Mouse (Mus musculus) small intestine, adult 2 months (tissue): Measurements from ENCODE around the gene Ccr1l1. TPM values are rescaled to one million over a fixed set of nuclear protein-coding genes. Genes with fewer than 3 reads are reported as not detected.

ENCODE experiments used
- H3K27ac ChIP-seq: fragments of 200-500 bp; 2 replicates; pipeline ENCODE4 v1.5.1; 2012; ENCODE audit warnings: low read depth, low read length, control low read depth, inconsistent platforms; ENCODE audit not compliant: insufficient read depth
- H3K27me3 ChIP-seq: fragments of 200-500 bp; 2 replicates; pipeline ENCODE4 v1.6.1; 2012; ENCODE audit warnings: mild to moderate bottlenecking, moderate library complexity, low read length, inconsistent platforms; ENCODE audit not compliant: control insufficient read depth, insufficient read depth
- H3K36me3 ChIP-seq: fragments of 200-500 bp; 2 replicates; pipeline ENCODE4 v1.6.1; 2012; ENCODE audit warnings: mild to moderate bottlenecking, low read length, control low read depth, inconsistent platforms; ENCODE audit not compliant: control insufficient read depth, insufficient read depth
- H3K4me1 ChIP-seq: fragments of 200-500 bp; 2 replicates; pipeline ENCODE4 v1.6.1; 2012; ENCODE audit warnings: low read length, inconsistent platforms, mixed read lengths; ENCODE audit not compliant: control insufficient read depth, insufficient read depth, insufficient read length
- H3K4me3 ChIP-seq: fragments of 200-500 bp; 2 replicates; pipeline ENCODE4 v1.5.1; 2012; ENCODE audit warnings: low read depth, mild to moderate bottlenecking, control low read depth, inconsistent platforms, low read length, moderate library complexity
- CTCF ChIP-seq: fragments of 200-500 bp; IDR thresholded peaks from 2 replicates; pipeline ENCODE4 v1.5.1; 2012; ENCODE audit warnings: low read depth, mild to moderate bottlenecking, control low read depth, inconsistent platforms, low read length, moderate library complexity, mixed read lengths; ENCODE audit not compliant: insufficient replicate concordance, insufficient read length; ENCODE audit errors: extremely low read depth
- POLR2A ChIP-seq: fragments of 200-500 bp; IDR thresholded peaks from 2 replicates; pipeline ENCODE4 v1.6.1; 2012; ENCODE audit warnings: low read depth, mild to moderate bottlenecking, control low read depth, inconsistent platforms, low read length, moderate library complexity
- WGBS: fragments of 180-500 bp; shearing (Covaris S2); methylation state at CpG from one replicate; pipeline ENCODE4 v1.1.7; 2018; 5-methylcytosine and 5-hydroxymethylcytosine counted together
- polyA plus RNA-seq: library from polyadenylated mRNA; depleted of rRNA; stranded (reverse); fragments of >200 nt; gene quantifications from 2 replicates; pipeline ENCODE4 v1.2.3, GENCODE M21; 2012

Ccr1l1 gene
- polyA plus RNA-seq, 1 experiment, result not detected

DNA sequence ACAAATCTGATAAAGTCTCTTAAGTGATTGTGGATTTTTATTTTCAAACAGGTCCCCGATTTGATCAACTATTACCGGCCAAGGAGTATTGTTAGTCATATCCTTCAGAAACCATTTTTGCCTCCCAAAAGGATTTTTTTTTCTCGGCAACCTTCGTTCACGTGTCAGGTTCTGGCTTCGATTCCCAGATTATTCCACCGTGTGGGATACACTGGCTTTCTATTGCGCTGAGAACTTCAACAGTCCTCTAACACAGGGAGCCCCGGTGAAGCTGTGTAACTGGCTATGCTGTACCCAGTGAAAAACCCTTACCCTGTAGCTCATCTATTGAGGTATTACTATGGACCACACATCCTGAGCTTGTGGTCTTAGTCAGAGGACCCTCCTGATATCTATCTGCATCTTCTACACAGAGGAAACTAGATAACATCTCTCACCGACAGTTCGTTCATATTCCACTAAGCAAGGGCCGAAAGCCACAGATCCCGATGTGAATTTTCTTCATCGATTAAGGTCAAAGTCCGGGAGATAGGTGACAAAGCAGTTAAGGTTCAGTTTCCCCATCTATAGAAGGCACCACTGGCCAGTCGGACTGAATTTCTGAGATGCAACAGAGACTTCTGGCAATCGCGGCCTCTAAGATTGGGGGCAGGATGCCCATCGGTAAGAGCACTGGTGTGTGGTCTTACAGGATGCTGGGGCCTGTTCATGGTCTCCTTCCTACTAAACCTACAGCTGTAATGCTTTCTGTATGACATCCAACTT, 45.1 kb downstream of the Ccr1l1 start:
- Histone ChIP-seq H3K4me1 (peaks cover 13% of the 10 kb centered on the region; the same call in 1 of the 2 replicates), H3K27ac (peak overlapping the region; percentile 71), H3K4me3 (no peak overlapping the region), H3K36me3 (no peaks in the 10 kb centered on the region), H3K27me3 (no peaks in the 10 kb centered on the region)
- WGBS, result 73% methylated on average over 19 of the region's 19 CpGs
- TF ChIP-seq POLR2A, result no peak
- no peak for TF ChIP-seq CTCF

DNA sequence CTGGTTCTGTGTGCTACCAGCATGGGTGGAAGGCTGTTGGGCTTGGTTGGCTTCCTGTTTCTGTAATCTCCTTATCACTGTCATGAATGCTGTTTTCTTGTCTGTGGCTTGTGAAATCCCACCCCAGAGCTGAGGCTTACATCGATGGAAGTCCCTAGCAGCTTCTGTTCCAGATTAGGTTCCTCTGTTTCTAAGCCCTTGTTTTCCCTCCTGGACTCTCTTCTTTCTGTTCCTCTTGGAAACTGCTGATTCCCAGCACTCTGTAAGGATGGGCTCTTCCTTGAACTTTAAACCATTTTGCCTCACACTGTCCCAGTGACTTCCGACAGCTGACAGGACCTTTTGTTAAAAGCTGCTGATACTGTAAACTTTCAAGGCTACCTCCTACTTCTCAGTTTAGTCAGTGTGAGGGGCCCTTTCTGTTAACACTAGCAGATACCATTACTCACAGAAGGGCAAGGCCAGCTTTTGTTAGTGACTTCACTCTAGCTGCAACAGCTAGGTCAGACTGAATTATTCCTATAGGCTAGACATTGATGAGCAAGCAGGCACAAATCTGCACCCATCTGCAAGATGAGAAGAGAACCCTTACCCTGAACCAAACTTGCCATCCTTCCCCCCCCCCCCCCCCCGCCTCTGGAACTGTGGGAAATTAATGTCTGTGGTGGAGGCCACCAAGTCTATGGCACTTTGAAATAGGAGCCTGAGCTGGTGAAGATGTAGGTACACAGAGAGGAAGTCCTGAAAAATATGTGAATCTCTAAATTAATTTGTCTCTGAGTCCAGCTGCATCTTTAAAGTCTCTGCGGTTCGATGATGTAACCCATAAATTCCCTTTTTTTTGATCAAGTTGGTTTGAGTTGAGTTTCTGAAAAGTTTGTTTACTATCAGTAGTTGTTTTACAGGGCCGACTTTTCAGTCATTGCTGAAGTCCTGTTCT, 46.2 kb downstream of the Ccr1l1 start:
- Histone ChIP-seq H3K4me1 (peaks cover 21% of the 10 kb centered on the region), H3K4me3 (no peak overlapping the region), H3K36me3 (no peaks in the 10 kb centered on the region), H3K27ac (peak overlapping the region; percentile 71), H3K27me3 (no peaks in the 10 kb centered on the region)
- TF ChIP-seq POLR2A (no peak), CTCF (no peak)
- WGBS, result 53% methylated on average over 6 of the region's 6 CpGs

GRCm38 (mm10) chr9:123930926-123931325, 47.3 kb downstream of the Ccr1l1 start:
- 47% methylated on average over 3 of the region's 3 CpGs for WGBS
- Histone ChIP-seq H3K4me3 (no peak overlapping the region), H3K27me3 (no peaks in the 10 kb centered on the region), H3K27ac (peak overlapping the region; percentile 74), H3K36me3 (no peaks in the 10 kb centered on the region), H3K4me1 (peaks cover 21% of the 10 kb centered on the region)
- TF ChIP-seq POLR2A (no peak), CTCF (no peak)

DNA sequence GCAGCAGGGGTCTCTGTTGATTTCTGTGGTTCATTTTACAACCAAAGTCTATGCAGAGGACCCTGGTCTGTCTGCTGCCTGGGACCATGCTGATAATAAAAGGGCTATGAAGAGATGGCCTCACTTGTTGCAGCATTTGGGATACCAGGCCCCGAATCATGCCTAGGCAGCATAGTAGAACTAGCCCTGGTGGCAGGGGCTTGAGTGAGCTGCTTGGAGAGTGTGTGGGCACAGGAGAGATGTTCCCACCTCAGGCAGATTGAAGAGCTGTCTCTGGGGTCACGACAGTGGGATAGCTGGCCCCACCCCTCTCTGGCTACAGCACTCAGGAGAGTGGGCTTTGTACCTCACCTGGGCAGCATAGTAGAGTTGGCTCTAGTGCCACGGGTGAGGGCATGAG, 47.7 kb downstream of the Ccr1l1 start:
- no peaks in the 10 kb centered on the region for H3K36me3 ChIP-seq
- WGBS, result 75% methylated on average over 3 of the region's 3 CpGs
- peaks cover 21% of the 10 kb centered on the region for H3K4me1 ChIP-seq
- H3K27me3 ChIP-seq, result no peaks in the 10 kb centered on the region
- H3K4me3 ChIP-seq, result no peak overlapping the region
- peak overlapping the region; percentile 74 for H3K27ac ChIP-seq
- TF ChIP-seq CTCF (no peak), POLR2A (no peak)

- 78% methylated on average over 4 of the region's 4 CpGs for WGBS
These were observed 48.3 kb downstream of the Ccr1l1 start for GRCm38 (mm10) chr9:123929936-123930335.

GRCm38 (mm10) chr9:123928759-123929246, 49.4 kb downstream of the Ccr1l1 start:
- H3K27ac ChIP-seq, result peak overlapping the region; percentile 87
- H3K4me3 ChIP-seq, result no peak overlapping the region
- H3K27me3 ChIP-seq, result no peaks in the 10 kb centered on the region
- H3K4me1 ChIP-seq, result peaks cover 21% of the 10 kb centered on the region
- no peaks in the 10 kb centered on the region for H3K36me3 ChIP-seq
- WGBS, result 13% methylated on average over 8 of the region's 8 CpGs
- TF ChIP-seq CTCF (0 out of 2 replicates have a peak, but pooled peaks have one; percentile 25), POLR2A (no peak)

More at GRCm38 (mm10) chr9:123929936-123930335, 48.3 kb downstream of the Ccr1l1 start:
- Histone ChIP-seq H3K27ac (peak overlapping the region; percentile 20; the same call in 1 of the 2 replicates), H3K4me1 (peaks cover 21% of the 10 kb centered on the region), H3K4me3 (no peak overlapping the region), H3K36me3 (no peaks in the 10 kb centered on the region), H3K27me3 (no peaks in the 10 kb centered on the region)
- no peak for TF ChIP-seq POLR2A
- no peak for TF ChIP-seq CTCF
